Mouse (Mus musculus) MEL (cell line): ENCODE results near the gene Tcf7l2. TPM values are rescaled to one million over a fixed set of nuclear protein-coding genes. Genes with fewer than 3 reads are reported as not detected.

Experiments used
- DNase-seq: peaks from one replicate; pipeline ENCODE4 v3.0.0; 2011; ENCODE audit warnings: low read depth, low spot score
- H3K27ac ChIP-seq: 2 replicates; pipeline ENCODE4 v1.5.1; 2012; ENCODE audit warnings: low read depth, mild to moderate bottlenecking, control low read depth, low read length, moderate library complexity; ENCODE audit not compliant: control insufficient read depth
- H3K27me3 ChIP-seq, 2 experiments: fragments of 150-350 bp in 1 of 2; sonication (generic) in 1 of 2; 2 replicates each; pipeline ENCODE4 v1.6.1; 2012; ENCODE audit warnings: low read length in 2 of 2, mild to moderate bottlenecking in 2 of 2, improper control_type of control experiment in 1 of 2, moderate library complexity in 1 of 2; ENCODE audit not compliant: insufficient read depth in 2 of 2, control insufficient read depth in 1 of 2
- H3K36me3 ChIP-seq, 2 experiments: 2 replicates each; pipeline ENCODE4 v1.6.1; 2012 to 2014; ENCODE audit warnings: low read length in 2 of 2, improper control_type of control experiment in 1 of 2, inconsistent platforms in 1 of 2, mild to moderate bottlenecking in 1 of 2; ENCODE audit not compliant: insufficient read depth in 2 of 2, control insufficient read depth in 1 of 2
- H3K4me1 ChIP-seq, 2 experiments: fragments of 150-350 bp in 1 of 2; sonication (generic) in 1 of 2; 2 replicates each; pipeline ENCODE4 v1.6.1; 2012; ENCODE audit warnings: low read length in 2 of 2, improper control_type of control experiment in 1 of 2, mild to moderate bottlenecking in 1 of 2; ENCODE audit not compliant: insufficient read depth in 2 of 2, control insufficient read depth in 1 of 2
- H3K4me3 ChIP-seq, 2 experiments: fragments of 150-350 bp in 1 of 2; sonication (generic) in 1 of 2; 2 replicates each; pipeline ENCODE4 v1.5.1; 2012; ENCODE audit warnings: low read depth in 2 of 2, low read length in 2 of 2, mild to moderate bottlenecking in 2 of 2, moderate library complexity in 2 of 2, control low read depth in 1 of 2, improper control_type of control experiment in 1 of 2; ENCODE audit not compliant: control insufficient read depth in 1 of 2, insufficient read depth in 1 of 2
- H3K79me2 ChIP-seq: 2 replicates; pipeline ENCODE4 v1.6.1; 2012; ENCODE audit warnings: mild to moderate bottlenecking, low read length, moderate library complexity; ENCODE audit not compliant: control insufficient read depth, poor library complexity, insufficient read depth
- H3K9ac ChIP-seq: 2 replicates; pipeline ENCODE4 v1.6.1; 2012; ENCODE audit warnings: low read depth, mild to moderate bottlenecking, control low read depth, low read length, moderate library complexity; ENCODE audit not compliant: control insufficient read depth, poor library complexity, severe bottlenecking
- H3K9me3 ChIP-seq: fragments of 150-350 bp; sonication (generic); replicated peaks from 2 replicates; pipeline ENCODE4 v1.6.1; 2012; ENCODE audit warnings: mild to moderate bottlenecking, low read length, improper control_type of control experiment, moderate library complexity; ENCODE audit not compliant: insufficient read depth
- CTCF ChIP-seq, 3 experiments: IDR thresholded peaks in 2 of 3; conservative IDR thresholded peaks in 1 of 3; 2 replicates each; pipeline ENCODE4 v1.5.1; 2011 to 2012; ENCODE audit warnings: low read length in 3 of 3, low read depth in 2 of 3, mild to moderate bottlenecking in 2 of 3, improper control_type of control experiment in 1 of 3, inconsistent platforms in 1 of 3, mixed read lengths in 1 of 3, moderate library complexity in 1 of 3; ENCODE audit not compliant: control insufficient read depth in 1 of 3, insufficient read depth in 1 of 3, poor library complexity in 1 of 3, severe bottlenecking in 1 of 3
- ETS1 ChIP-seq: IDR thresholded peaks from 2 replicates; pipeline ENCODE4 v1.6.1; 2012; ENCODE audit warnings: low read depth, mild to moderate bottlenecking, inconsistent platforms, low read length, improper control_type of control experiment, moderate library complexity
- GATA1 ChIP-seq: IDR thresholded peaks from 2 replicates; pipeline ENCODE4 v1.6.1; 2011; ENCODE audit warnings: low read depth, low read length, improper control_type of control experiment
- JUND ChIP-seq: IDR thresholded peaks from 2 replicates; pipeline ENCODE4 v1.6.1; 2011; ENCODE audit warnings: low read depth, mild to moderate bottlenecking, improper control_type of control experiment, low read length
- MAZ ChIP-seq: IDR thresholded peaks from 2 replicates; pipeline ENCODE4 v1.6.1; 2012; ENCODE audit warnings: low read depth, mild to moderate bottlenecking, inconsistent platforms, low read length, improper control_type of control experiment
- MEF2A ChIP-seq: IDR thresholded peaks from 2 replicates; pipeline ENCODE4 v1.6.1; 2014; ENCODE audit warnings: low read depth, mild to moderate bottlenecking, inconsistent platforms, low read length, improper control_type of control experiment; ENCODE audit not compliant: poor library complexity, insufficient replicate concordance, severe bottlenecking; ENCODE audit errors: extremely low read depth
- MYC ChIP-seq: IDR thresholded peaks from 2 replicates; pipeline ENCODE4 v1.6.1; 2011; ENCODE audit warnings: low read depth, mild to moderate bottlenecking, low read length, improper control_type of control experiment, moderate library complexity
- NELFE ChIP-seq: IDR thresholded peaks from 2 replicates; pipeline ENCODE4 v1.6.1; 2011; ENCODE audit warnings: low read depth, low read length, improper control_type of control experiment
- NRF1 ChIP-seq: IDR thresholded peaks from 2 replicates; pipeline ENCODE4 v1.6.1; 2014; ENCODE audit warnings: low read depth, mild to moderate bottlenecking, inconsistent platforms, low read length, improper control_type of control experiment, moderate library complexity; ENCODE audit not compliant: poor library complexity, insufficient read depth, severe bottlenecking
- POLR2A ChIP-seq, 2 experiments: IDR thresholded peaks; 2 replicates each; pipeline ENCODE4 v1.6.1; 2011 to 2012; ENCODE audit warnings: low read length in 2 of 2, mild to moderate bottlenecking in 2 of 2, control low read depth in 1 of 2, improper control_type of control experiment in 1 of 2, low read depth in 1 of 2, moderate library complexity in 1 of 2; ENCODE audit not compliant: control insufficient read depth in 1 of 2, insufficient read depth in 1 of 2, poor library complexity in 1 of 2
- POLR2AphosphoS2 ChIP-seq: IDR thresholded peaks from 2 replicates; pipeline ENCODE4 v1.6.1; 2011; ENCODE audit warnings: low read length, improper control_type of control experiment
- POLR2AphosphoS5 ChIP-seq: IDR thresholded peaks from 2 replicates; pipeline ENCODE4 v1.6.1; 2012; ENCODE audit warnings: low read depth, borderline replicate concordance, mild to moderate bottlenecking, inconsistent platforms, low read length, moderate library complexity, mixed read lengths
- RAD21 ChIP-seq: IDR thresholded peaks from 2 replicates; pipeline ENCODE4 v1.6.1; 2011; ENCODE audit warnings: mild to moderate bottlenecking, low read depth, low read length, improper control_type of control experiment
- RCOR1 ChIP-seq: IDR thresholded peaks from 2 replicates; pipeline ENCODE4 v1.6.1; 2012; ENCODE audit warnings: low read depth, mild to moderate bottlenecking, inconsistent platforms, low read length, improper control_type of control experiment
- SMC3 ChIP-seq: IDR thresholded peaks from 2 replicates; pipeline ENCODE4 v1.6.1; 2011; ENCODE audit warnings: low read depth, low read length, improper control_type of control experiment
- TAL1 ChIP-seq: IDR thresholded peaks from 2 replicates; pipeline ENCODE4 v1.6.1; 2012; ENCODE audit warnings: mild to moderate bottlenecking, inconsistent platforms, low read length, moderate library complexity, mixed read lengths
- TBP ChIP-seq: IDR thresholded peaks from 2 replicates; pipeline ENCODE4 v1.8.0; 2011; ENCODE audit warnings: low read depth, low read length, improper control_type of control experiment
- UBTF ChIP-seq: IDR thresholded peaks from 2 replicates; pipeline ENCODE4 v1.6.1; 2012; ENCODE audit warnings: low read depth, mild to moderate bottlenecking, inconsistent platforms, low read length, improper control_type of control experiment, moderate library complexity, borderline replicate concordance; ENCODE audit not compliant: insufficient read depth
- USF2 ChIP-seq, 2 experiments: IDR thresholded peaks; 2 replicates each; pipeline ENCODE4 v1.6.1; 2011 to 2012; ENCODE audit warnings: improper control_type of control experiment in 2 of 2, low read length in 2 of 2, borderline replicate concordance in 1 of 2, inconsistent platforms in 1 of 2, low read depth in 1 of 2, mild to moderate bottlenecking in 1 of 2; ENCODE audit not compliant: insufficient read depth in 1 of 2
- ZC3H11A ChIP-seq: IDR thresholded peaks from 2 replicates; pipeline ENCODE4 v1.6.1; 2012; ENCODE audit warnings: low read depth, mild to moderate bottlenecking, inconsistent platforms, low read length, improper control_type of control experiment
- ZKSCAN1 ChIP-seq: IDR thresholded peaks from 2 replicates; pipeline ENCODE4 v1.6.1; 2012; ENCODE audit warnings: low read depth, mild to moderate bottlenecking, inconsistent platforms, low read length, improper control_type of control experiment, moderate library complexity
- ZMIZ1 ChIP-seq: IDR thresholded peaks from 2 replicates; pipeline ENCODE4 v1.6.1; 2012; ENCODE audit warnings: low read depth, mild to moderate bottlenecking, inconsistent platforms, low read length, improper control_type of control experiment, moderate library complexity
- polyA plus RNA-seq, 2 experiments: library from polyadenylated mRNA; stranded (reverse) in 1 of 2; unstranded in 1 of 2; fragments of >175 nt in 1 of 2; fragments of >200 nt in 1 of 2; gene quantifications; 2 replicates each; pipeline versions ENCODE4 v1.2.1 to v1.2.4; 2012; ENCODE audit warnings: low replicate concordance in 2 of 2, low read depth in 1 of 2; ENCODE audit not compliant: insufficient read length in 2 of 2, insufficient read depth in 1 of 2, missing spikeins in 1 of 2
- total RNA-seq: library from RNA; depleted of rRNA; stranded (reverse); fragments of 300-350 nt; gene quantifications from 2 replicates; pipeline ENCODE4 v1.2.3, GENCODE M21; 2012

Tcf7l2 gene
- total and polyA plus RNA-seq, 3 experiments, result 0.65 to 12.8 TPM; not detected in 1

DNA sequence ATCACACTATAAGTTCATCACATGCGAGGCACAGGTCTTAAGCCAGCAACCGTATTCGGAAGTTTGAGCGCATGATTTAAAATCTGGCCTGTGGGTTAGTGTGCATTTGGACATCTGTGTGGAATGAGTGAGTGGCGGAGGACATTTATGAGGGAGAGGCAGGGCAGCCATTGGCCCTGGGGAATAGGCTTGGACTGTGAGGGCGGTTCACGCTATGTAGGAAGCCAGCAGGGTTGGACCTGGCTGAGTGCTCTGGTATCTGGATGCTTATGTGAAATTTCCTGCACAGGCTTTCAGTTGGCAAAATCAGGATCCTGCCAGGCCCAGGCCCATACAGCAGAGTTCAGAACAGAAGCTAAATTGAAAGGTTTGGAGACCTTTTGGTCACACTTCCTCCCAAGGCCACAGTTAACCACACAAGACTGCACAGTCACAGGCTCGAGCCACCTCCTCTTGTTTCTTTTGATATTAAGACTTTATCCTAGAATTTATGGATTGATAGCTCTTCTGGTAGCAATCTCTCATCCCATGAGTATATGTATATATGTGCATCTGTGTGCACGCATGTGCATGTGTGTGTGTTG, 89.4 kb downstream of the Tcf7l2 start:
- peaks cover 30 to 40% of the 10 kb centered on the region in 2 experiments for H3K4me1 ChIP-seq
- no peaks in the 10 kb centered on the region for H3K27me3 ChIP-seq

DNA sequence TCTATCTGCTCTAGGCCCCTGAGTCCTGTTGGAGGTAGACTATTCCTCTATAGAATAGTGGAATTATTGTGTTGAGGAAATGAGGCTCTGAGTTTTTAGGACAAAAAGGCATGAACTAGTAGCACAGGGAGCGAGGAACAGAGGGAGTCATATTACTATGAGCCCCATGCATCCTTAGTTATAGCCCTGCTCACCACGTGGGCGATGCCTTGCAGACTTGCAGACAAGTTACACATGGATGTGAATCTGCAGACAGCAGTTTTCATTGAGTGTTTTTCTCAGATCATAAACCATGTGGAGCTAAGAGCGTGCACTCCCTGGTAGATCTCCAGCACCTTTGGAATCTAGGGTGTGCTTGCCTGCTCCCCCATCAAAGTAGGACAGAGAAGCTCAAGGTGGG, 90.5 kb downstream of the Tcf7l2 start:
- Histone ChIP-seq H3K4me3 (no peak overlapping the region), H3K9ac (no peak overlapping the region), H3K36me3 (peaks cover 0 to 21% of the 10 kb centered on the region in 2 experiments; a peak in 2 of 4 replicates), H3K4me1 (peaks cover 20 to 29% of the 10 kb centered on the region in 2 experiments), H3K9me3 (no peaks in the 10 kb centered on the region), H3K27ac (no peak overlapping the region), H3K79me2 (no peaks in the 10 kb centered on the region), H3K27me3 (no peaks in the 10 kb centered on the region)
- TF ChIP-seq POLR2AphosphoS2 (no peak), NELFE (no peak), POLR2AphosphoS5 (no peak), TBP (no peak), SMC3 (no peak), NRF1 (no peak), ETS1 (no peak), JUND (no peak), CTCF (IDR thresholded peaks at IDR 0.05 in 2 of 3, conservative IDR thresholded peaks at IDR 0.05 in 1 of 3; ENCODE audit: control insufficient read depth in 1 of 3, insufficient read depth in 1 of 3, low read depth in 2 of 3, low read length in 3 of 3, poor library complexity in 1 of 3, severe bottlenecking in 1 of 3) (no peak), RCOR1 (no peak), GATA1 (no peak), RAD21 (no peak), ZC3H11A (no peak), MYC (no peak), MAZ (no peak), POLR2A (IDR thresholded peaks at IDR 0.05; ENCODE audit: control insufficient read depth in 1 of 2, insufficient read depth in 1 of 2, low read depth in 1 of 2, low read length in 2 of 2, poor library complexity in 1 of 2) (no peak), USF2 (IDR thresholded peaks at IDR 0.05; ENCODE audit: borderline replicate concordance in 1 of 2, insufficient read depth in 1 of 2, low read depth in 1 of 2, low read length in 2 of 2) (no peak), ZMIZ1 (no peak), UBTF (no peak), MEF2A (no peak)
- no peak for DNase-seq

More for the DNA sequence above, 89.4 kb downstream of the Tcf7l2 start:
- TF ChIP-seq ZKSCAN1 (no peak), TAL1 (no peak), CTCF (IDR thresholded peaks at IDR 0.05 in 2 of 3, conservative IDR thresholded peaks at IDR 0.05 in 1 of 3; ENCODE audit: control insufficient read depth in 1 of 3, insufficient read depth in 1 of 3, low read depth in 2 of 3, low read length in 3 of 3, poor library complexity in 1 of 3, severe bottlenecking in 1 of 3) (no peak), ZMIZ1 (no peak)
- Histone ChIP-seq H3K27ac (no peak overlapping the region), H3K9me3 (no peaks in the 10 kb centered on the region), H3K36me3 (peaks cover 0 to 31% of the 10 kb centered on the region in 2 experiments; a peak in 2 of 4 replicates), H3K79me2 (no peaks in the 10 kb centered on the region), H3K9ac (no peak overlapping the region), H3K4me3 (no peak overlapping the region)
- no peak for DNase-seq
